Mouse (Mus musculus): Measurements from ENCODE around the gene Rab9b. TPM values are rescaled to one million over a fixed set of nuclear protein-coding genes. Genes with fewer than 3 reads are reported as not detected.

Rab9b gene
- 0.24 and 0.61 TPM in 2 replicates for total RNA-seq (2021)
- long read RNA-seq: 0 reads

GRCm38 (mm10) chrX:136868061-136869040 lies at the start of gene Rab9b:
Gene Rab9b, minus strand, starts transcription at chrX:136868755.
- DNase-seq: peak; percentile 30

GRCm38 (mm10) chrX:136904369-136904768 lies 35.8 kb upstream of the Rab9b start:
- DNase-seq: no peak

- DNase-seq: no peak
These were observed 27.2 kb upstream of the Rab9b start for GRCm38 (mm10) chrX:136895757-136896156.

GRCm38 (mm10) chrX:136850300-136850699 lies 18.3 kb downstream of the Rab9b start:
- DNase-seq: no peak

GRCm38 (mm10) chrX:136828610-136829009 lies 39.9 kb downstream of the Rab9b start:
- DNase-seq: no peak

- no peak for DNase-seq
These were observed 43.5 kb downstream of the Rab9b start for GRCm38 (mm10) chrX:136825016-136825415.

GRCm38 (mm10) chrX:136822371-136822770 lies 46.2 kb downstream of the Rab9b start, which contains the start of gene Plp1:
Gene Plp1, plus strand, starts transcription at chrX:136822671.
- DNase-seq: no peak

GRCm38 (mm10) chrX:136820250-136820649 lies 48.3 kb downstream of the Rab9b start:
- peak; percentile 63 for DNase-seq

- DNase-seq: no peak
These were observed 48.8 kb downstream of the Rab9b start for GRCm38 (mm10) chrX:136819752-136820151.

Other genes starting within 250 kb of the Rab9b start
- 8.2 and 10.1 TPM in 2 replicates for gene Tceal1, start 160.8 kb downstream of the Rab9b start, total RNA-seq (2021)
- 257 and 345 TPM in 2 replicates for gene Morf4l2, start 125.1 kb downstream of the Rab9b start, total RNA-seq (2021)
- not detected in 2 replicates for gene Glra4, start 88.6 kb downstream of the Rab9b start, total RNA-seq (2021)
- gene Plp1, start 46.1 kb downstream of the Rab9b start, total RNA-seq (2021): 7.0 and 8.4 TPM in 2 replicates
- gene H2bfm, start 58.6 kb upstream of the Rab9b start, total RNA-seq (2021): not detected in 2 replicates
- gene Tmsb15b2, start 106.7 kb upstream of the Rab9b start, total RNA-seq (2021): 15.4 and 16.3 TPM in 2 replicates
- 0.67 and 3.5 TPM in 2 replicates for gene Tmsb15l, start 108.1 kb upstream of the Rab9b start, total RNA-seq (2021)
- 1.8 and 3.2 TPM in 2 replicates for gene Tmsb15b1, start 108.1 kb upstream of the Rab9b start, total RNA-seq (2021)
- 8.3 and 13.7 TPM in 2 replicates for gene Zcchc18, start 124.4 kb upstream of the Rab9b start, total RNA-seq (2021)
- 13.5 and 13.7 TPM in 2 replicates for gene Slc25a53, start 169.5 kb upstream of the Rab9b start, total RNA-seq (2021)
- gene Fam199x, start 180.8 kb upstream of the Rab9b start, total RNA-seq (2021): 6.3 and 7.2 TPM in 2 replicates